Mouse (Mus musculus): ENCODE measurements around the gene Ppif.
A peak's percentile ranks its signal among the peaks of the same experiment; 100 is the strongest.

The Ppif gene

GRCm38 (mm10) chr14:25727149-25727510, 33.2 kb downstream of the Ppif start:
- ATAC-seq (ENCODE audit: insufficient number of reproducible peaks, low FRiP score, low TSS enrichment), result no peak

- no peak for ATAC-seq (ENCODE audit: insufficient number of reproducible peaks, low FRiP score, low TSS enrichment)
These were observed 41.1 kb downstream of the Ppif start for GRCm38 (mm10) chr14:25734736-25735716.

- ATAC-seq (ENCODE audit: insufficient number of reproducible peaks, low FRiP score, low TSS enrichment), result no peak
These were observed 42.2 kb downstream of the Ppif start for GRCm38 (mm10) chr14:25736140-25736539.

- ATAC-seq (ENCODE audit: insufficient number of reproducible peaks, low FRiP score, low TSS enrichment), result peak; percentile 43; the same call in 1 of the 2 replicates
These were observed 42.6 kb downstream of the Ppif start for GRCm38 (mm10) chr14:25736589-25736988.

GRCm38 (mm10) chr14:25738591-25739001, 44.6 kb downstream of the Ppif start:
- ATAC-seq (ENCODE audit: insufficient number of reproducible peaks, low FRiP score, low TSS enrichment), result no peak

GRCm38 (mm10) chr14:25739957-25740565, 46.1 kb downstream of the Ppif start:
- peak; percentile 50; the same call in 1 of the 2 replicates for ATAC-seq (ENCODE audit: insufficient number of reproducible peaks, low FRiP score, low TSS enrichment)

- ATAC-seq (ENCODE audit: insufficient number of reproducible peaks, low FRiP score, low TSS enrichment), result no peak
These were observed 47.3 kb downstream of the Ppif start for GRCm38 (mm10) chr14:25741211-25741610.

- ATAC-seq (ENCODE audit: insufficient number of reproducible peaks, low FRiP score, low TSS enrichment), result no peak
These were observed 48.0 kb downstream of the Ppif start for GRCm38 (mm10) chr14:25741840-25742367.

- no peak for ATAC-seq (ENCODE audit: insufficient number of reproducible peaks, low FRiP score, low TSS enrichment)
These were observed 49.0 kb downstream of the Ppif start for GRCm38 (mm10) chr14:25742943-25743342.

GRCm38 (mm10) chr14:25745365-25746184, 51.6 kb downstream of the Ppif start:
- no peak for ATAC-seq (ENCODE audit: insufficient number of reproducible peaks, low FRiP score, low TSS enrichment)

- no peak for ATAC-seq (ENCODE audit: insufficient number of reproducible peaks, low FRiP score, low TSS enrichment)
These were observed 52.4 kb downstream of the Ppif start for GRCm38 (mm10) chr14:25746371-25746770.

GRCm38 (mm10) chr14:25746971-25747945, 53.3 kb downstream of the Ppif start:
- ATAC-seq (ENCODE audit: insufficient number of reproducible peaks, low FRiP score, low TSS enrichment), result no peak

GRCm38 (mm10) chr14:25747996-25748756, 54.2 kb downstream of the Ppif start:
- no peak for ATAC-seq (ENCODE audit: insufficient number of reproducible peaks, low FRiP score, low TSS enrichment)

- no peak for ATAC-seq (ENCODE audit: insufficient number of reproducible peaks, low FRiP score, low TSS enrichment)
These were observed 55.4 kb downstream of the Ppif start for GRCm38 (mm10) chr14:25749143-25749909.
